Mouse (Mus musculus) mammary gland, adult 2 months (tissue): ENCODE measurements around the gene Adad2. TPM values are rescaled to one million over a fixed set of nuclear protein-coding genes. Genes with fewer than 3 reads are reported as not detected.

ENCODE experiments used
- polyA plus RNA-seq: library from polyadenylated mRNA; depleted of rRNA; stranded (reverse); fragments of >200 nt; gene quantifications from 2 replicates; pipeline ENCODE4 v1.2.3, GENCODE M21; 2012; ENCODE audit warnings: low replicate concordance; rRNA removed

The Adad2 gene
- not detected in 2 replicates for polyA plus RNA-seq

GRCm38 (mm10) chr8:119612471-119612870, at the start of gene Adad2:
Gene Adad2, plus strand, starts transcription at chr8:119612747.

GRCm38 (mm10) chr8:119574437-119575365, 37.8 kb upstream of the Adad2 start, which contains the start of the genes Hsdl1 and Dnaaf1:
Gene Hsdl1, minus strand, starts transcription at chr8:119575183.
Gene Dnaaf1, plus strand, starts transcription at chr8:119575235.

GRCm38 (mm10) chr8:119604996-119605395, 7.6 kb upstream of the Adad2 start, which contains the start of gene Taf1c:
Gene Taf1c, minus strand, starts transcription at chr8:119605222.

GRCm38 (mm10) chr8:119635378-119635777, 22.8 kb downstream of the Adad2 start, which contains the start of gene Kcng4:
Gene Kcng4, minus strand, starts transcription at chr8:119635680.

Other genes starting within 250 kb of the Adad2 start
- 45.3 and 61.0 TPM in 2 replicates for gene Mlycd, start 217.9 kb upstream of the Adad2 start, polyA plus RNA-seq
- gene Osgin1, start 178.6 kb upstream of the Adad2 start, polyA plus RNA-seq: 26.0 and 28.9 TPM in 2 replicates
- 0.88 and 1.0 TPM in 2 replicates for gene Necab2, start 166.0 kb upstream of the Adad2 start, polyA plus RNA-seq
- gene Slc38a8, start 111.0 kb upstream of the Adad2 start, polyA plus RNA-seq: 0.05 and 0.16 TPM in 2 replicates
- gene Mbtps1, start 54.0 kb upstream of the Adad2 start, polyA plus RNA-seq: 76.3 and 88.2 TPM in 2 replicates
- 22.5 and 27.9 TPM in 2 replicates for gene Hsdl1, start 37.6 kb upstream of the Adad2 start, polyA plus RNA-seq
- not detected in 2 replicates for gene Dnaaf1, start 37.5 kb upstream of the Adad2 start, polyA plus RNA-seq
- 21.6 and 47.0 TPM in 2 replicates for gene Taf1c, start 7.5 kb upstream of the Adad2 start, polyA plus RNA-seq
- 1.4 and 1.7 TPM in 2 replicates for gene Kcng4, start 22.9 kb downstream of the Adad2 start, polyA plus RNA-seq
- gene Wfdc1, start 53.6 kb downstream of the Adad2 start, polyA plus RNA-seq: 8.0 and 21.8 TPM in 2 replicates
- 2.5 and 2.9 TPM in 2 replicates for gene Atp2c2, start 87.3 kb downstream of the Adad2 start, polyA plus RNA-seq
- gene Tldc1, start 165.7 kb downstream of the Adad2 start, polyA plus RNA-seq: 9.8 and 10.4 TPM in 2 replicates
- gene Cotl1, start 227.8 kb downstream of the Adad2 start, polyA plus RNA-seq: 212 and 609 TPM in 2 replicates
- gene Klhl36, start 249.5 kb downstream of the Adad2 start, polyA plus RNA-seq: 20.4 and 49.9 TPM in 2 replicates